Mouse (Mus musculus) CH12.LX (cell line): ENCODE measurements around the gene Mark2.

ENCODE experiments used
- CTCF ChIP-seq, 2 experiments: IDR thresholded peaks in 1 of 2; conservative IDR thresholded peaks in 1 of 2; 2 replicates each; pipeline ENCODE4 v1.5.1; 2011 to 2012; ENCODE audit warnings: low read depth in 2 of 2, low read length in 2 of 2, improper control_type of control experiment in 1 of 2, inconsistent platforms in 1 of 2, mild to moderate bottlenecking in 1 of 2, moderate library complexity in 1 of 2
- EP300 ChIP-seq: IDR thresholded peaks from 2 replicates; pipeline ENCODE4 v1.6.1; 2011; ENCODE audit warnings: low read length, improper control_type of control experiment
- HCFC1 ChIP-seq: IDR thresholded peaks from 2 replicates; pipeline ENCODE4 v1.6.1; 2012; ENCODE audit warnings: low read depth, mild to moderate bottlenecking, inconsistent platforms, low read length, improper control_type of control experiment
- IRF4 ChIP-seq: IDR thresholded peaks from 2 replicates; pipeline ENCODE4 v1.6.1; 2014; ENCODE audit warnings: low read depth, mild to moderate bottlenecking, inconsistent platforms, low read length, improper control_type of control experiment
- MAFK ChIP-seq: IDR thresholded peaks from 2 replicates; pipeline ENCODE4 v1.6.1; 2011; ENCODE audit warnings: low read length, improper control_type of control experiment; ENCODE audit not compliant: insufficient replicate concordance
- MAZ ChIP-seq: IDR thresholded peaks from 2 replicates; pipeline ENCODE4 v1.6.1; 2012; ENCODE audit warnings: low read depth, mild to moderate bottlenecking, inconsistent platforms, low read length, improper control_type of control experiment, moderate library complexity
- NRF1 ChIP-seq: IDR thresholded peaks from 2 replicates; pipeline ENCODE4 v1.6.1; 2014; ENCODE audit warnings: low read depth, mild to moderate bottlenecking, inconsistent platforms, low read length, improper control_type of control experiment, moderate library complexity
- PAX5 ChIP-seq: IDR thresholded peaks from 2 replicates; pipeline ENCODE4 v1.6.1; 2012; ENCODE audit warnings: low read length, inconsistent platforms, mixed read lengths
- POLR2A ChIP-seq: IDR thresholded peaks from 2 replicates; pipeline ENCODE4 v1.6.1; 2011; ENCODE audit warnings: low read depth, mild to moderate bottlenecking, improper control_type of control experiment, low read length
- TBP ChIP-seq: conservative IDR thresholded peaks from 2 replicates; pipeline ENCODE4 v1.6.1; 2011; ENCODE audit warnings: low read depth, low read length, improper control_type of control experiment
- UBTF ChIP-seq: IDR thresholded peaks from 2 replicates; pipeline ENCODE4 v1.6.1; 2012; ENCODE audit warnings: low read depth, mild to moderate bottlenecking, inconsistent platforms, low read length, improper control_type of control experiment, moderate library complexity
- USF1 ChIP-seq: IDR thresholded peaks from 2 replicates; pipeline ENCODE4 v1.6.1; 2014; ENCODE audit warnings: low read depth, mild to moderate bottlenecking, inconsistent platforms, low read length, improper control_type of control experiment

DNA sequence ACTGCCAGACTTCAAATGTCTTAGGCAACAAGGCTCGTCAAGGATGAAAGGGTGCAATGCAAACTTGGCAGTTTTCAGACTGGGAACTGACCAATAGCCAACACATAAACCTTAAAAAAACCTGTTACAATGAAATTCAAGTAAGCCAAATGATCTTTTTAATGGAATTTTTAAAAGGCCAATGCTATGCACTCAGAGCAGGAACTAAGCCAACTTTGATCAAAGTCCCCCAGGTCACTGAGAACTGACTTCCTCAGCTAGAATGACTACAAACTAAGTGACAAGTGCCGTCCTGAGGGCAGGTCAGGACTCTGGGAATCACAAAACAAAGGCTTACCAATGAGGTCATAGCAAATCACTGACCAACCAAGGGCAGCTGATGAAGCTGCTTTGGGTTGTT, 21.5 kb downstream of the Mark2 start:
- TF ChIP-seq MAZ (no peak), EP300 (no peak), TBP (no peak), USF1 (no peak), CTCF (conservative IDR thresholded peaks at IDR 0.05 in 1 of 2, IDR thresholded peaks at IDR 0.05 in 1 of 2; ENCODE audit: low read depth in 2 of 2, low read length in 2 of 2) (no peak), NRF1 (no peak), PAX5 (no peak), POLR2A (no peak), UBTF (no peak), HCFC1 (no peak), MAFK (no peak), IRF4 (no peak)
